Mouse (Mus musculus) liver, postnatal 0 days (tissue): ENCODE data around the gene Atoh8. TPM values are rescaled to one million over a fixed set of nuclear protein-coding genes. Genes with fewer than 3 reads are reported as not detected.
A peak's percentile ranks its signal among the peaks of the same experiment; 100 is the strongest.

Experiments
- ATAC-seq: fragments of 200-750 bp; cut with Nextera tagmentation; 2 replicates; pipeline ENCODE4 v1.8.0; 2017; ENCODE audit warnings: mild to moderate bottlenecking, moderate library complexity
- DNase-seq: peaks from one replicate; pipeline ENCODE4 v3.0.0-alpha.2; 2016
- H3K27ac ChIP-seq: fragments of 300-500 bp; sonication (generic); 2 replicates; pipeline ENCODE4 v1.5.1; 2014; ENCODE audit warnings: antibody characterized with exemption, moderate library complexity, mild to moderate bottlenecking, low read depth
- H3K27me3 ChIP-seq: fragments of 300-500 bp; sonication (generic); 2 replicates; pipeline ENCODE4 v1.6.1; 2014; ENCODE audit warnings: low read length, control low read depth, mixed read lengths; ENCODE audit not compliant: insufficient read depth
- H3K36me3 ChIP-seq: fragments of 300-500 bp; sonication (generic); replicated peaks from 2 replicates; pipeline ENCODE4 v1.6.1; 2014; ENCODE audit warnings: mild to moderate bottlenecking, control low read depth, low read length, moderate library complexity, mixed read lengths; ENCODE audit not compliant: insufficient read depth
- H3K4me1 ChIP-seq: fragments of 300-500 bp; sonication (generic); 2 replicates; pipeline ENCODE4 v1.6.1; 2014; ENCODE audit warnings: antibody characterized with exemption, mild to moderate bottlenecking, control low read depth; ENCODE audit not compliant: insufficient read depth
- H3K4me2 ChIP-seq: fragments of 300-500 bp; sonication (generic); 2 replicates; pipeline ENCODE4 v1.6.1; 2014; ENCODE audit warnings: low read depth, mild to moderate bottlenecking, low read length, moderate library complexity, mixed read lengths
- H3K4me3 ChIP-seq: fragments of 300-500 bp; sonication (generic); 2 replicates; pipeline ENCODE4 v1.5.1; 2014; ENCODE audit warnings: low read depth, low read length
- H3K9ac ChIP-seq: fragments of 300-500 bp; sonication (generic); replicated peaks from 2 replicates; pipeline ENCODE4 v1.6.1; 2014; ENCODE audit warnings: mild to moderate bottlenecking, moderate library complexity
- H3K9me3 ChIP-seq: fragments of 300-500 bp; sonication (generic); 2 replicates; pipeline ENCODE4 v1.6.1; 2016; ENCODE audit warnings: mild to moderate bottlenecking, control low read depth, low read length, mixed read lengths
- CTCF ChIP-seq: sonication (generic); IDR thresholded peaks from 2 replicates; pipeline ENCODE4 v1.5.1; 2016; ENCODE audit warnings: antibody characterized with exemption, low read depth
- EP300 ChIP-seq: IDR thresholded peaks from 2 replicates; pipeline ENCODE4 v1.6.1; 2016; ENCODE audit warnings: antibody characterized with exemption, low read depth, mild to moderate bottlenecking
- WGBS: fragments of 180-500 bp; shearing (Covaris S2); extraction: QIAGEN DNeasy Blood & Tissue Kit; methylation state at CpG from one replicate; pipeline ENCODE4 v1.1.7; 2014; ENCODE audit not compliant: insufficient replicate concordance; 5-methylcytosine and 5-hydroxymethylcytosine counted together
- polyA plus RNA-seq: library from polyadenylated mRNA; unstranded; fragments of >200 nt; fragmentation: Nextera tagmentation; extraction: Ambion mirVana; gene quantifications from 2 replicates; pipeline ENCODE4 v1.2.1, GENCODE M21; 2015

Atoh8 gene
- polyA plus RNA-seq, 1 experiment from 2014 or later: 0.96 TPM

DNA sequence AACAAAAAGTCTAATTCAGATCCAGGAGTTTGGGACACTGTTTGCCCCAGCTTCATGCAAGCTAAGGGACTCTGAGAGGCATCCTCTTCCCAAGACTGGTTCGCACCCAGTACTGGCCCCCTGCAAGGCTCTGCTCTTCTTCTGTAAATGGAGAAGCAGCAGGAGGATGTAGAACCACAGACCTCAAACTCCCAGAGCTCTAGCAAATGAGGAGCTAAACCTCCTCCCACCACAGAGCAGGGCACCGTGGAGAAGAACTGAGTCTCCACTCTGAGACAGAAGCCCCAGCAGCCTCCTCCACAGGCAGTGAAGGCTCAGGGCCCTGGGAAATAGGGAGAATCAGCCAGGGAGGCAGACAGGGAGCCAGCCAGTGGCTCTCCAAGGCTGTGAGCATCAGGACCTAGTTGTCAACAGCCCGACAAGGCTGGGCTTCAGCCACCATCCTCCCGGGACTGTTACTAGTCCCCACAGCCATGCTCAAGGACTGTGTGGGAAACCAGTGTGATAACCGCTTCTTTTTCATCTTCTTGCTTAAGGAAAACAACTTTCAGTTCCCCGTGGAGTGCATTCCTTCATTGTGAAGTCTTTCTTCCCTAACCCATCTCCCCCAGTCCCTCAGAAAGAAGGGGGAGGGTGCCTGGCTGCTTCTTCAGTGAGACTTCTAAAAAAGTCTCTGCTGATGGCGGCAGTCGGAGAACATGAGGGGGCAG lies 5.9 kb upstream of the Atoh8 start:
- DNase-seq: no peak
- TF ChIP-seq CTCF (no peak), EP300 (no peak)

GRCm38 (mm10) chr6:72240042-72240441 lies 4.7 kb upstream of the Atoh8 start:
- ATAC-seq (no peak), DNase-seq (no peak)
- H3K27me3 ChIP-seq: peaks cover 42% of the 10 kb centered on the region
- no peaks in the 10 kb centered on the region for H3K9me3 ChIP-seq
- H3K9ac ChIP-seq: no peak overlapping the region
- no peak for TF ChIP-seq EP300
- no peak for TF ChIP-seq CTCF
- H3K27ac ChIP-seq: no peak overlapping the region
- H3K4me3 ChIP-seq: no peak overlapping the region
- 46% methylated on average over 2 of the region's 2 CpGs for WGBS
- H3K36me3 ChIP-seq: no peaks in the 10 kb centered on the region
- peaks cover 6% of the 10 kb centered on the region; the same call in 1 of the 2 replicates for H3K4me1 ChIP-seq
- H3K4me2 ChIP-seq: no peak overlapping the region

More for the DNA sequence above, 5.9 kb upstream of the Atoh8 start:
- ATAC-seq: no peak
- Histone ChIP-seq H3K9ac (no peak overlapping the region), H3K36me3 (no peaks in the 10 kb centered on the region), H3K9me3 (no peaks in the 10 kb centered on the region), H3K4me1 (peaks cover 11% of the 10 kb centered on the region; the same call in 1 of the 2 replicates), H3K27me3 (peaks cover 30% of the 10 kb centered on the region), H3K27ac (no peak overlapping the region), H3K4me3 (no peak overlapping the region), H3K4me2 (no peak overlapping the region)
- 23% methylated on average over 8 of the region's 8 CpGs for WGBS

- no peak overlapping the region for H3K4me2 ChIP-seq
- no peak overlapping the region for H3K9ac ChIP-seq
- H3K4me3 ChIP-seq: no peak overlapping the region
- WGBS: 2% methylated on average over 5 of the region's 5 CpGs
- TF ChIP-seq EP300: no peak
- TF ChIP-seq CTCF: peak; percentile 94
- H3K27ac ChIP-seq: no peak overlapping the region
- peaks cover 5% of the 10 kb centered on the region for H3K4me1 ChIP-seq
- peak; percentile 41; the same call in 1 of the 2 replicates for ATAC-seq
- peaks cover 71% of the 10 kb centered on the region for H3K27me3 ChIP-seq
- H3K9me3 ChIP-seq: no peaks in the 10 kb centered on the region
- peak; percentile 86 for DNase-seq
- no peaks in the 10 kb centered on the region for H3K36me3 ChIP-seq
These were observed 1.7 kb upstream of the Atoh8 start for GRCm38 (mm10) chr6:72237035-72237434.

GRCm38 (mm10) chr6:72235807-72236407 lies 530 bp upstream of the Atoh8 start:
- H3K4me3 ChIP-seq: peak overlapping the region; percentile 60
- no peak for TF ChIP-seq EP300
- no peak for TF ChIP-seq CTCF
- H3K27ac ChIP-seq: peak overlapping the region; percentile 40; the same call in 1 of the 2 replicates
- ATAC-seq: no peak
- no peaks in the 10 kb centered on the region for H3K36me3 ChIP-seq
- 22% methylated on average over 16 of the region's 16 CpGs for WGBS
- no peak for DNase-seq
- H3K9me3 ChIP-seq: no peaks in the 10 kb centered on the region
- peaks cover 77% of the 10 kb centered on the region for H3K27me3 ChIP-seq
- H3K4me2 ChIP-seq: peak overlapping the region; percentile 89
- H3K9ac ChIP-seq: 0 out of 2 replicates have a peak overlapping the region, but pooled peaks have one; percentile 53
- H3K4me1 ChIP-seq: peaks cover 5% of the 10 kb centered on the region

GRCm38 (mm10) chr6:72234372-72235097 lies 842 bp downstream of the Atoh8 start:
- Histone ChIP-seq H3K4me1 (peaks cover 5% of the 10 kb centered on the region), H3K9ac (peak overlapping the region; percentile 53), H3K9me3 (no peaks in the 10 kb centered on the region), H3K27me3 (peaks cover 72% of the 10 kb centered on the region), H3K27ac (no peak overlapping the region), H3K36me3 (no peaks in the 10 kb centered on the region), H3K4me2 (peak overlapping the region; percentile 89), H3K4me3 (peak overlapping the region; percentile 60)
- no peak for DNase-seq
- TF ChIP-seq EP300 (no peak), CTCF (no peak)
- under 1% methylated on average over 79 of the region's 79 CpGs for WGBS
- no peak for ATAC-seq

GRCm38 (mm10) chr6:72233950-72234349 lies 1.4 kb downstream of the Atoh8 start:
- DNase-seq (no peak), ATAC-seq (no peak)
- TF ChIP-seq CTCF: no peak
- no peak for TF ChIP-seq EP300
- H3K4me3 ChIP-seq: peak overlapping the region; percentile 60
- no peaks in the 10 kb centered on the region for H3K9me3 ChIP-seq
- 2% methylated on average over 11 of the region's 13 CpGs for WGBS
- peaks cover 5% of the 10 kb centered on the region for H3K4me1 ChIP-seq
- H3K27me3 ChIP-seq: peaks cover 69% of the 10 kb centered on the region
- no peak overlapping the region for H3K27ac ChIP-seq
- H3K4me2 ChIP-seq: peak overlapping the region; percentile 89
- 0 out of 2 replicates have a peak overlapping the region, but pooled peaks have one; percentile 35 for H3K9ac ChIP-seq
- no peaks in the 10 kb centered on the region for H3K36me3 ChIP-seq
